ENCODE assay signal across 14 mouse cellular contexts in genomic region chr10:98864384-98864783, GRCm38 (mm10).
"Had no signal": no experiment of that assay in that cellular context is flagged by ENCODE, and none has a peak within 500 bp of the region (broad histone marks: within the 10 kb centered on the region; RNA-seq: fewer than 3 reads in every experiment).

No protein-coding gene starts in this region.

- H3K27ac ChIP-seq: left cerebral cortex, adult 2 months; limb, embryonic 10.5 days; liver, embryonic 13.5 days; midbrain, embryonic 10.5 days; neural tube, embryonic 15.5 days; stomach, postnatal 0 days had no signal

- H3K9me3 ChIP-seq: limb, embryonic 10.5 days; liver, embryonic 13.5 days; midbrain, embryonic 10.5 days; neural tube, embryonic 15.5 days had no signal

- H3K9ac ChIP-seq: liver, embryonic 13.5 days; liver, postnatal 0 days; neural tube, embryonic 15.5 days had no signal

- DNase-seq: liver, embryonic 13.5 days; liver, postnatal 0 days; lung, postnatal 14 days; midbrain, embryonic 14.5 days; right cerebral cortex, adult 18-20 months; right cerebral cortex, postnatal 25 days had no signal

- H3K36me3 ChIP-seq: limb, embryonic 10.5 days; liver, embryonic 13.5 days; midbrain, embryonic 10.5 days; neural tube, embryonic 15.5 days had no signal

- ATAC-seq: hindbrain, embryonic 16.5 days; inflammation-experienced regulatory T-cells, adult 6 months; liver, postnatal 0 days had no signal

- H3K4me2 ChIP-seq: liver, embryonic 13.5 days; neural tube, embryonic 15.5 days had no signal

- H3K4me1 ChIP-seq: limb, embryonic 10.5 days; midbrain, embryonic 10.5 days; neural tube, embryonic 15.5 days had no signal

- H3K4me3 ChIP-seq: left cerebral cortex, adult 2 months; limb, embryonic 10.5 days; liver, embryonic 13.5 days; midbrain, embryonic 10.5 days; myocyte; neural tube, embryonic 15.5 days had no signal

- H3K27me3 ChIP-seq: liver, embryonic 13.5 days; neural tube, embryonic 15.5 days had no signal
